Mouse (Mus musculus) midbrain, postnatal 0 days (tissue): ENCODE measurements around the gene Gm7030. TPM values are rescaled to one million over a fixed set of nuclear protein-coding genes. Genes with fewer than 3 reads are reported as not detected.
A peak's percentile ranks its signal among the peaks of the same experiment; 100 is the strongest.
"Not testable (repeated sequence)": the region's sequence is repeated elsewhere in the genome, so short reads cannot be mapped to it uniquely, and the experiment has no call there.

Experiments
- ATAC-seq: fragments of 200-750 bp; cut with Nextera tagmentation; 2 replicates; pipeline ENCODE4 v1.8.0; 2017; ENCODE audit warnings: moderate number of reproducible peaks, mild to moderate bottlenecking, moderate TSS enrichment, moderate library complexity; ENCODE audit not compliant: low FRiP score
- DNase-seq: peaks from one replicate; pipeline ENCODE4 v3.0.0-alpha.2; 2015; ENCODE audit warnings: low spot score
- H3K27ac ChIP-seq: fragments of 300-500 bp; sonication (generic); 2 replicates; pipeline ENCODE4 v1.5.1; 2014; ENCODE audit warnings: low read depth, mild to moderate bottlenecking, low read length, mixed read lengths
- H3K27me3 ChIP-seq: fragments of 300-500 bp; sonication (generic); 2 replicates; pipeline ENCODE4 v1.6.1; 2014; ENCODE audit warnings: low read length, control low read depth, mixed read lengths; ENCODE audit not compliant: insufficient read depth
- H3K36me3 ChIP-seq: fragments of 300-500 bp; sonication (generic); 2 replicates; pipeline ENCODE4 v1.6.1; 2014; ENCODE audit warnings: low read length, control low read depth, mixed read lengths; ENCODE audit not compliant: insufficient read depth
- H3K4me1 ChIP-seq: fragments of 300-500 bp; sonication (generic); 2 replicates; pipeline ENCODE4 v1.6.1; 2014; ENCODE audit warnings: mild to moderate bottlenecking, control low read depth, antibody characterized with exemption, low read length, mixed read lengths; ENCODE audit not compliant: insufficient read depth
- H3K4me2 ChIP-seq: fragments of 300-500 bp; sonication (generic); 2 replicates; pipeline ENCODE4 v1.6.1; 2014; ENCODE audit warnings: low read depth, mild to moderate bottlenecking, low read length, mixed read lengths; ENCODE audit not compliant: poor library complexity, severe bottlenecking
- H3K4me3 ChIP-seq: fragments of 300-500 bp; sonication (generic); 2 replicates; pipeline ENCODE4 v1.5.1; 2014; ENCODE audit warnings: low read depth, mild to moderate bottlenecking, low read length, moderate library complexity
- H3K9ac ChIP-seq: fragments of 300-500 bp; sonication (generic); replicated peaks from 2 replicates; pipeline ENCODE4 v1.6.1; 2014; ENCODE audit warnings: mild to moderate bottlenecking, low read length, moderate library complexity, mixed read lengths; ENCODE audit not compliant: poor library complexity, severe bottlenecking
- H3K9me3 ChIP-seq: fragments of 300-500 bp; sonication (generic); 2 replicates; pipeline ENCODE4 v1.6.1; 2016; ENCODE audit warnings: low read length, control low read depth
- CTCF ChIP-seq: IDR thresholded peaks from 2 replicates; pipeline ENCODE4 v1.5.1; 2016; ENCODE audit warnings: antibody characterized with exemption, mild to moderate bottlenecking
- WGBS: fragments of 180-500 bp; shearing (Covaris S2); extraction: QIAGEN DNeasy Blood & Tissue Kit; methylation state at CpG from one replicate; pipeline ENCODE4 v1.1.7; 2014; 5-methylcytosine and 5-hydroxymethylcytosine counted together
- polyA plus RNA-seq: library from polyadenylated mRNA; unstranded; fragments of >200 nt; fragmentation: Nextera tagmentation; extraction: Ambion mirVana; gene quantifications from 2 replicates; pipeline ENCODE4 v1.2.1, GENCODE M21; 2015
- total RNA-seq: library from RNA; depleted of rRNA; stranded (reverse); fragments of >200 nt; gene quantifications from 2 replicates; pipeline ENCODE4 v1.2.3, GENCODE M21; 2014; rRNA removed

The Gm7030 gene
- total RNA-seq (not detected in 2 replicates), polyA plus RNA-seq (not detected in 2 replicates)

DNA sequence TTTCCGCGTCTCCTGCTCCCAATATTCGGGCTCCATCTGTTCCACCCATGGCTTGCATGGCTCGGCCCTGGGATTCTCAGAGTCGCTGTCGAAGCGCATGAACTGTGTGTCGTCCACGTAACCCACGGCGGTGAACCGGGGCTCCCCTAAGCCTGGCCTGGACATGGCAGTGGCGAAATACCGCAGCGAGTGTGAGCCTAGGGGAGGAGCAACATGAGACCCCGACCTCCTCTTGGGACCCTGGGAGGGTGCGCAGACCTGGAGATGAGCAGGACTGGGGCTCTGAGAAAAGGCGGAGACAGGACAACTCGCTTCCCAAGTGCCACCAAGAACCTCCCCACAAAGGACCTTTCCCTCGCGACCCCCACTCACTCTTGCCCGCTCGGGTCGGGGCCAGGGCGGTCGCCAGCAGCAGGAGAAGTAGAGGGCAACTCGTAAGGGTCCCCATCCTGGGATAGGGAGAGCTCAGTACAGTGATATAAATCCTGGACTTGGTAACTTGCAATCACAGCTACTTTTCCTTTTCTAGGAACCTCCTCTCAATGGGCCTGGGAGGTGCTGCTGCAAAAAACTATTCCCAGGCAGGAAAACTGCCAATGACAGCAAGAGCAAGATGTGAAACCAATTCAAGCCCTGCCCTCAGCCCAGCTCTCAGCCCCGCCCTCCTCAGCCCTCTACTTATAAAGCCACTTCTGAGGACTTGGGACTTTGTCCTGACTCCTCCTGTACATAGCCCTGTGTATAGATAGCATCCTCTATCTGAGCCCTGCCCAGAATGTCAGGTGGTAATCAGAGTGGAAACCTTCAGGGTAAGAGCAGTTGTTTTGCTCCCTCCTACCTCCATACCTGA lies at the start of gene Gm7030:
Gene Gm7030, minus strand, starts transcription at position 458 of the 850 bp plus-strand sequence.
- H3K27ac ChIP-seq, H3K4me3 ChIP-seq, ATAC-seq, DNase-seq, H3K4me1 ChIP-seq, H3K9me3 ChIP-seq, H3K9ac ChIP-seq, H3K4me2 ChIP-seq, H3K36me3 ChIP-seq, H3K27me3 ChIP-seq: not testable (repeated sequence)
- 22% methylated on average over 24 of the region's 28 CpGs for WGBS

DNA sequence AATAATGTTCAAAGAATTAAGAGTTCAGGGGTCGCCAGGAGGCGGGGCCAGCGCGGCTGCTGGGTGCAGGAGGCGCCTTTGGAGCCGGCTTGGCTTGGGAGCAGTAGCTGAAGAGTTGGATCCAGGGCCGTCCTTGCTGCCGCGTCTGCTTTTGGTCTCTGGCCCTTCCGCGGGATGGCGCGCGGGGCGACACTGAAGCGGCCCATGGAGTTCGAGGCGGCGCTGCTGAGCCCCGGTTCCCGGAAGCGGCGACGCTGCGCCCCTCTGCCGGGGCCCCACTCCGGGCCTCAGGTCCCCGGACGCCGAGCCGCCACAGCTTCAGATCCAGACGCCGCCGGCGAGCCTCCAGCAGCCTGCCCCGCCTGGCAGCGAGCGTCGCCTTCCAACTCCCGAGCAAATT lies 49.7 kb upstream of the Gm7030 start:
- peak overlapping the region; percentile 22; the same call in 1 of the 2 replicates for H3K4me3 ChIP-seq
- WGBS, result under 1% methylated on average over 40 of the region's 40 CpGs
- H3K4me2 ChIP-seq, result peak overlapping the region; percentile 41
- not testable (repeated sequence) for H3K4me1 ChIP-seq, H3K27ac ChIP-seq, H3K36me3 ChIP-seq, H3K9ac ChIP-seq, ATAC-seq, H3K9me3 ChIP-seq, H3K27me3 ChIP-seq
- peak; percentile 2 for DNase-seq
- TF ChIP-seq CTCF, result peak; percentile 14; the same call in 1 of the 2 replicates

DNA sequence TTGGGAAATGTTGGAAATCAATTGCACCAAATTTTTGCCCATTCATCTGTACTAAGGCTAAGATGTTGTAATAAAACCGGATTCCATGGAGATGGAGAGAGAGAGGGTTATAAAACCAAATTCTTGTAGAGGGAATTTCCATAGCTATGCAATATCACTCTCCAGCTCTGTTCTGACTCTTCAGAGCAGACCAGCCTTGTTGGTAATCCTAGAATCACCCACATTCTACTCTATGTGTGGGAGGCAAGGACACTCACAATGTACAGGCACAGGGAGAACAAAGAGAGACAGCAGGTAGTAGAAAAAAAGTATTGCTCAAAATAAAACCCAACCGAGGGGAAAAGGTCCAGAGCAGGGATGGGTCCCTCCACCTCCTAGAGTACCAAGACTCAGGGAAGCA lies 46.9 kb upstream of the Gm7030 start:
- not testable (repeated sequence) for H3K4me2 ChIP-seq, H3K27ac ChIP-seq, H3K9ac ChIP-seq, H3K4me1 ChIP-seq, H3K36me3 ChIP-seq, H3K9me3 ChIP-seq, H3K4me3 ChIP-seq, DNase-seq, H3K27me3 ChIP-seq, ATAC-seq
- WGBS, result no CpG with 5 or more reads among the region's 2 CpGs

DNA sequence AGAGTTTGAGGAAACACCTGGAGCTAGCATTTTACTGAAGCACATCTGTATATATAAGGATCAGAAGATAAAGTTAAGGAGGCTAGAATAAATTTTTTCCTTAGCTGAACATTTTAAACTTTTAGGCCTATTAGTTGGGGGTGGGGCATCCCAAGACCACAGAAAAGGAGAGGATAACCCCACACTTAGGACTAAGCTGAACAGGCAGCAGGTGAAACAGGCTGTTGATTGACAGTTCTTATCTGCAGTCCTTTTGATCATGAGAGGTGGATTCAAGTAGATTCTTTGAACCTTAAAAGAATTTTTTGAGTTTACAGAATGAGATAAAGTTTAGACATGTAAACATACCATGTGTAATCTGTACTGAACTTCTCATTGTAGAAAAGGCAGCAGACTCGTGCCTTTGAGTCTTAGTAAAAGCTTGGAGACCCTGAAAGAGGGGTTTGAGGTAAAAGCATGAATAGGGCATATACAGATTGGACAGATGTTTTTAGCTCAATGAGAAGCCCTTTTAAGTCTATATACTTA lies 41.1 kb upstream of the Gm7030 start:
- TF ChIP-seq CTCF, result no peak
- WGBS, result 52% methylated on average over 1 of the region's 1 CpGs
- peaks cover 30% of the 10 kb centered on the region for H3K27me3 ChIP-seq

DNA sequence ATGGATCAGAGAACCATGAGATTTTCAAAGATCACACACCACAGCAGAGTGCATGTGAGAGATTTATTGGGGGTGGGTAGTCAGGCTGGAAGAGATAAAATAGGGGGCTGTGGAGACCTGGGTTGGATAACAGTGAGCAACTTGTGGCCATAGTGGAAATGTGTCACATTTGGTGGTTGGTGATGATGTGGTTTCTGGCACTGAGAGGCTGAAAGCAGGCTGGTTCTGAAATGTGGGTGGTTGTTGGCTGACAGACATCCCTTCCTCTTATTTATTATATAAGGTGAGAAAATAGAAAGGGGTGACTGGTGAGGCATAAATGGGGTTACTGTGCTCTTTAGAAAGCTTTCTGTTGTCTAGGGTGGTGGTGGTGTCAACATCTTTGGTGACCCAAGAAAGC lies 40.5 kb upstream of the Gm7030 start:
- no peak for ATAC-seq
- no peak for TF ChIP-seq CTCF
- H3K27me3 ChIP-seq, result peaks cover 36% of the 10 kb centered on the region
- H3K36me3 ChIP-seq, result no peaks in the 10 kb centered on the region
- H3K9me3 ChIP-seq, result no peaks in the 10 kb centered on the region
- no peak overlapping the region for H3K9ac ChIP-seq
- no peak overlapping the region for H3K27ac ChIP-seq
- H3K4me3 ChIP-seq, result no peak overlapping the region
- no peaks in the 10 kb centered on the region for H3K4me1 ChIP-seq
- no peak overlapping the region for H3K4me2 ChIP-seq
- no peak for DNase-seq

More for the DNA sequence above, 41.1 kb upstream of the Gm7030 start:
- Histone ChIP-seq H3K4me2 (no peak overlapping the region), H3K4me1 (no peaks in the 10 kb centered on the region), H3K9me3 (no peaks in the 10 kb centered on the region), H3K36me3 (no peaks in the 10 kb centered on the region), H3K9ac (no peak overlapping the region), H3K27ac (no peak overlapping the region), H3K4me3 (no peak overlapping the region)
- DNase-seq (no peak), ATAC-seq (no peak)

DNA sequence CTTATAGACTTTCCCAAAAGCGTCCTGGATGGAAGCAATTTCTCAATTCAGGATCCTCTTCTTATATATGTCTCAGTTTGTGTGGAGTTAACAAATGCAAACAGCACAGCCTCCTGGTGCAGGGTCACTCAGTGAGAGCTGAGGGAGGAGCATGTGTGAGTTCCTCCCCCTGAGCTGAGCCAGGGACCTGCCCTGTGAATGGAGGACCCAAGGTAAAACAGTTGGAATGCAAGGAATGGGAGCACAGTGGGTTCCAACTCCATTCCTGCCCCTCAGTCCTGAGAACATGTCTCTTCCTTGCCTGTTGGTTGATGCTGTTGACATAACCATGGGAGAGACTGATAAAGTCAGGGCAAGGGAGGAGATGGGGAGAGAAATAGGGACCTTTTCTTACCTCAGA lies 39.9 kb upstream of the Gm7030 start:
- H3K9me3 ChIP-seq, H3K4me1 ChIP-seq, ATAC-seq, H3K27ac ChIP-seq, DNase-seq, H3K9ac ChIP-seq, H3K36me3 ChIP-seq, H3K4me3 ChIP-seq, H3K4me2 ChIP-seq: not testable (repeated sequence)
- H3K27me3 ChIP-seq, result peaks cover 42% of the 10 kb centered on the region
- no CpG with 5 or more reads among the region's 1 CpGs for WGBS
